Mouse (Mus musculus) B cell, adult 2 months (primary cell): ENCODE measurements around the gene Mef2c.

Experiments
- DNase-seq, 2 experiments: peaks; one replicate each; pipeline ENCODE4 v3.0.0; 2022

The Mef2c gene

GRCm38 (mm10) chr13:83524902-83525715 is 21.3 kb downstream of the Mef2c start:
- DNase-seq = peak; percentile 40 to 43

GRCm38 (mm10) chr13:83525716-83526005 is 21.8 kb downstream of the Mef2c start:
- no peak for DNase-seq

GRCm38 (mm10) chr13:83526066-83526465 is 22.2 kb downstream of the Mef2c start:
- no peak for DNase-seq

GRCm38 (mm10) chr13:83527921-83528320 is 24.1 kb downstream of the Mef2c start:
- no peak for DNase-seq

GRCm38 (mm10) chr13:83529729-83530314 is 26.0 kb downstream of the Mef2c start:
- DNase-seq = no peak

GRCm38 (mm10) chr13:83530889-83531288 is 27.1 kb downstream of the Mef2c start:
- DNase-seq = no peak

- DNase-seq = peak; percentile 36 to 38
These were observed 28.2 kb downstream of the Mef2c start for GRCm38 (mm10) chr13:83531968-83532591.

- no peak for DNase-seq
These were observed 32.5 kb downstream of the Mef2c start for GRCm38 (mm10) chr13:83536361-83536760.

- no peak for DNase-seq
These were observed 33.3 kb downstream of the Mef2c start for GRCm38 (mm10) chr13:83537163-83537562.

GRCm38 (mm10) chr13:83539921-83540320 is 36.1 kb downstream of the Mef2c start:
- no peak for DNase-seq

GRCm38 (mm10) chr13:83542666-83543065 is 38.8 kb downstream of the Mef2c start:
- DNase-seq = no peak

GRCm38 (mm10) chr13:83544707-83545106 is 40.9 kb downstream of the Mef2c start:
- DNase-seq = no peak

GRCm38 (mm10) chr13:83546876-83547275 is 43.0 kb downstream of the Mef2c start:
- no peak for DNase-seq

GRCm38 (mm10) chr13:83551259-83551658 is 47.4 kb downstream of the Mef2c start:
- DNase-seq = no peak

- DNase-seq = no peak
These were observed 48.2 kb downstream of the Mef2c start for GRCm38 (mm10) chr13:83552051-83552450.

GRCm38 (mm10) chr13:83563261-83563660 is 59.4 kb downstream of the Mef2c start:
- DNase-seq = no peak

GRCm38 (mm10) chr13:83565732-83566131 is 61.9 kb downstream of the Mef2c start:
- peak in 1 of 2 experiments; percentile 42 for DNase-seq

GRCm38 (mm10) chr13:83566180-83566579 is 62.3 kb downstream of the Mef2c start:
- peak; percentile 52 to 54 for DNase-seq

- DNase-seq = no peak
These were observed 63.1 kb downstream of the Mef2c start for GRCm38 (mm10) chr13:83566834-83567534.

- DNase-seq = no peak
These were observed 63.8 kb downstream of the Mef2c start for GRCm38 (mm10) chr13:83567681-83568080.

- no peak for DNase-seq
These were observed 65.0 kb downstream of the Mef2c start for GRCm38 (mm10) chr13:83568759-83569256.

- peak; percentile 83 to 88 for DNase-seq
These were observed 68.2 kb downstream of the Mef2c start for GRCm38 (mm10) chr13:83571973-83572447.

- DNase-seq = no peak
These were observed 68.6 kb downstream of the Mef2c start for GRCm38 (mm10) chr13:83572469-83572868.
